Mouse (Mus musculus) ES-Bruce4 (cell line): ENCODE results near the gene Kri1.

ENCODE experiments used
- CTCF ChIP-seq: IDR thresholded peaks from one replicate; pipeline ENCODE4 v1.8.1; 2011; ENCODE audit warnings: low read depth, low read length
- POLR2A ChIP-seq: IDR thresholded peaks from one replicate; pipeline ENCODE4 v1.8.1; 2011; ENCODE audit warnings: low read length; ENCODE audit not compliant: insufficient read depth

- TF ChIP-seq CTCF (no peak), POLR2A (no peak)
Observed at GRCm38 (mm10) chr9:21244428-21245112, 43.2 kb downstream of the Kri1 start.
